Mouse (Mus musculus): ENCODE data around the gene Cmtm6.

Gene Cmtm6

GRCm38 (mm10) chr9:114729911-114730805, 758 bp upstream of the Cmtm6 start:
- DNase-seq: peak; percentile 23

DNA sequence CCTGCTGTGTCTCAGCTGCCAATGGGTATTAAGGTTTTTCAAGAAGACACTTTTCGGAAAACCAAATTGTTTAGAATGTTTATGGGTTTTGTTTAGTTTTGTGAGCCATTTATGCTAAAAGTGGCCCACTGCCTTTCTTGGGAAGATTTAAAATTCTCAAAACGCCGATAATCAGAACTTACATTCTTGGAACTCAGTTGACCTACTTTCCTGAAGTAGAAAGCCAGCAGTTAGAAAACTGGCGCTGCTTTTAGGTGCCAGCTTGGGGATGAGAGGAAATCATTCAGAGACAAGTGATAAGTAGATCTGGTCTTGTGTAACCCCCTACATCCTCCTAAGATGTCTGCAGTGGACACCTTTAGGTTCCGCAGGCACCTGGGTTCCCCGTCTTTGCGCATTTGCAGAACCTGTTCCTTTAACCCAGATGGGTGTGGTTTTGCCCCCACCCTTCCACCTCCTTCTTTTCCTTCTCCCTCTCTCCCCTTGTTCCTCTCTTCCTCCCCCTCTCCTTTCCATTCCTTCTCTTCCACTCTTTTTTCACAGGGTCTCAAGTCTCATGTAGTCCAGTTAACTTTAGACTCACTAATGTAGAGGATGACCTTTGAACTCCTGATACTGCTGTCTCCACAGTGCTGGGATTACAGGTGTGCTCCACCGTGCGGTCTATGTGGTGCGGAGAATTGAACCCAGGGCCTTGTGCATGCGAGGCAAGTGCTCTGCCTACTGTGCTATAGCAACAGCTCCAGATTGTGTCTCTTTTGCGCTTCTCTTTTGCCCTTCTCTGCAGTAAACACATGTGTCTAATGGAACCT, 1.2 kb downstream of the Cmtm6 start:
- DNase-seq: peak; percentile 21

DNA sequence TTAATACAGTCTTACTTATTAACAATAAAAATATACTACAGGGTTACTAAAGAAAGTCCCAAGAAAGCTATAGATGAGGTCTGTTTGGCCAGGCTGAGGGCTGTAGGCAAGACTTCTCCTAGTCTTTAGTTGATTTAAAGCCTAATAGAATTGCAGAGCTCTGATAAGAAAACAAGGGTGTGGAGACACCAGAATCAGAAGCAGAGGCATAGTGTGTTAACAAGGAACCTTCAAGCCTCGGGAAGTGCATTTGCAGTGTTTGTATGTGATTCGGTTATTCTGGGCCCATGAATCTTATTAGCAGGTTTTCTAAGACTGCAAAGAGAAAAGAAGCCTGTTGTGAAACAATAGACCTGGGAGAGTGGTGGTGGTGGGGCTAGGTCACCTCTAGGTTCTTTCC, 2.3 kb downstream of the Cmtm6 start:
- no peak for DNase-seq

GRCm38 (mm10) chr9:114736442-114736841, 5.5 kb downstream of the Cmtm6 start:
- no peak for DNase-seq

DNA sequence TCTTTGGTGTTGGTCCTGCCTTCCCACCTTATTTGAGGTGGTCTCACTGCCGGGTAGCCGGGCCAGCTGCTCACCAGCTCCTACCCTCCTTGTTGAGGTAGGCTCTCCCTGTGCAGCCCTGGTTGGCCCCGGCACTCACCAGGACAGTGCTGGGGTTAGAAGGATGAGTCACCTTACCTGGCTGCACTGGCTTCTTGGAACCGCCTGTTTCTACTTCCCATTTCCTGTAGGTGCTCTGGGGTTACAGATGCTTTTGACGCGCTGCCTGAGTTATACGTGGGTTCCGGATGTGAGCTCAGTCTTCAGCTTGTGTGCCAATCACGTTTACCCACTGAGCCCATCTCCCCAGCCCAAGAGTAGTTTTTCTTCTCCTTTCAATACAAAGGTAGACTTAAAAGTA, 9.4 kb downstream of the Cmtm6 start:
- DNase-seq: no peak

DNA sequence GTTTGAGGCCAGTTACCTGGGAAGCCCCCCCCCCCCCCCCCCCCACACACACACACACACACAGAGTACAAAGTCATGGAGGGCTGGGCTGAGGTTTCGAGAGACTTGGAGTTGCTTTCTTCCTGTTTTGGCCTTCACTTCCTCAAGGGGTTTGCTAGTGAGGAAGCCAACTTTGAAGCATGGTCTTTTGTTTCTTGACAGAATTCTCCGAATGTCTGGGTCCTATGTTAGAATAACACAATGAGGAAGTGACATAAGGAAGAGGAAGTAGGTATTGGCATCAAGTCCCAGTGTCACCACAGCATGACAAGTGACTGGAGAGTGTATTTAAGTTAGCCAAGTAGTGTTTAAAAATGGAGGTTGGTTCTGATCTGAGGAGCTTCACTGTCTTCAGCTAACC, 11.8 kb downstream of the Cmtm6 start:
- DNase-seq: no peak

GRCm38 (mm10) chr9:114745163-114745562, 14.2 kb downstream of the Cmtm6 start:
- no peak for DNase-seq

GRCm38 (mm10) chr9:114745654-114746053, 14.7 kb downstream of the Cmtm6 start:
- no peak for DNase-seq

DNA sequence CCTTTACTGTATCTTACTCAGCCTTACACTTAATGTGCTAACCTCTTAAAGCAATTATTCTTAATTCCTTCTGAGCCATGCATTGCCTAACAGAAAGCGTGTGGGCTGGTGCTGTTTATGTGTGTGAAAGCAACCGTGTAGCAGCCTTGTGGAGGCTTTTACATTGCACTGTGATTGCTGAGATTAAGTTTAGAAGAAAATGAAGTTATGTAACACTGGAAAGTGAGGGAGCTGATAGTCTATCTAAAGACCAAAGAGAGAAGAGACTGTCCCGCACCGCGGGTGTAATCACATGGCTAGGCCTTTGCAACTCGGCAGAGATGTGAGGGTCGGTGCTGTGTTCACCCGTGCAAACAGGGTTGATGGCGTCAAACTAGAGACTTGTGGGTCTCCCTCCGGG, 16.1 kb downstream of the Cmtm6 start:
- DNase-seq: no peak

DNA sequence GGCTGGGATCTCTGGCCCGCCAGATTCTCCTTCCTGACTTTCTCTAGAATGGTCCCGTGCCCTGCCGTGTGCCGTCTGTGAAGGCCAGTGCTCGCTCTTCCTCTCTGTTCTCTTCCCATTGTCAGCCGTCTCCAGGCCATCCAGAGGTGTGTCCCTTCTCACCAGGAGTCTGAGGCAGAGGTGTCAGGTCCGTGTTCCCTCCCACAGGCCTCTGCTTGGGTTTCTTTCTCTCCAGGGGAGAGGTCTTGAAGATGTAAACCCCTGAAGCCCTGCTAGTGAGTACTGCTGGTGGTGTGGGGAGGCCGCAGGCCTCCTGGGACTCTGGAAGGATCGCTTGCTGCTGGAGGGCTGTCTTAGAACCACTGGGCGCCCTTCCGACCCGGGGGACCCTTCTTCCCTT, 16.6 kb downstream of the Cmtm6 start:
- no peak for DNase-seq

- DNase-seq: no peak
Observed at GRCm38 (mm10) chr9:114751582-114751981, 20.7 kb downstream of the Cmtm6 start.

- no peak for DNase-seq
Observed at GRCm38 (mm10) chr9:114752311-114752710, 21.4 kb downstream of the Cmtm6 start.

DNA sequence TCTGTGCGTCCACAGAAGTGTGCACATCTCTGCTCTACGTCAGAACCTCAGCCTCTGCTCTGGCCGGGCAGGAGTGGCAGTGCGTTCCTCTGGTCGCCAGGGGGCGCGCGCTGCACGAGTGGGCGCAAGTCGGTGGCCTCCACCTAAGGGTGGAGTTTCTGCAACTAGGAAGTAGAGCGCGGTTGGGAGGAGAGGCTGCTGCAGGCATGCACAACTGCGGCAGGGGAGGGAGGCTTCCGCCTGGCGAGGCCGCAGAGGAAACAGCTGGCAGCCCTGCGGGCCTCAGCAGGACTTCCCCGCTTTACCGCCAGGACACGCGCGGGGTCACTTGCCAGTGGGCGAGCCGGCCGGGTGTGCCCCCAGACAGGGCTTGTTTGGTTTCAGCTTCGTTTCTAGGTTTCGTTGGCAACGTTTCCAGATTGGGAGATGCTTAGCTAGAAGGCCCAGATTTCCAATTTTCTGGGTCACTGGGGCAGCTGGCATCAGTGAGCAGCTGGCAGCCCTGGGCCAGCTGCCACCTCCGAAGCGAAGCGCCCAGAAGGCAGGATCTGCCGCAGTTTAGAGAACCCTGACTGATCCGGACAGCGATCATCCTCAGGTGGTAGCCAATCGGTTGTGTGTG, 22.1 kb downstream of the Cmtm6 start:
- peak; percentile 89 for DNase-seq

DNA sequence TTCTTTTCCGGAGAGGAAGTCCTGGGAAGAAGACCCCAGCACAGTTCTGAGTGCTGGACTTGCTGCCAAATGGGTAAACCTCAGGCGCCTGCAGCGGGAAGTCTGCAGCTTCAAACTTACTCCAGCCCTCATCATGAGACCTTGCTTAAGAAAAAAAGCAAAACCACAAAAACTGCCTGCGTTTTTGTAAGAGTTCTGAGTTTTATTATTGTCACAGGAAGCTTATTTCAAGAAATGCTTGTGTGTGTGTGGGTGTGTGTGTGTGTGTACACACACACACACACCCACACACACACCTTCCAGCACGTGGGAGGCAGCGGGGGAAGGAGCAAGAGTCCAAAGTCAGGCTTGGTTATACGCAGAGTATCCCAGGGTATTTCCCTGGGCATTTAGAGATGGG, 27.4 kb downstream of the Cmtm6 start:
- no peak for DNase-seq

GRCm38 (mm10) chr9:114758801-114759200, 27.9 kb downstream of the Cmtm6 start:
- DNase-seq: no peak

DNA sequence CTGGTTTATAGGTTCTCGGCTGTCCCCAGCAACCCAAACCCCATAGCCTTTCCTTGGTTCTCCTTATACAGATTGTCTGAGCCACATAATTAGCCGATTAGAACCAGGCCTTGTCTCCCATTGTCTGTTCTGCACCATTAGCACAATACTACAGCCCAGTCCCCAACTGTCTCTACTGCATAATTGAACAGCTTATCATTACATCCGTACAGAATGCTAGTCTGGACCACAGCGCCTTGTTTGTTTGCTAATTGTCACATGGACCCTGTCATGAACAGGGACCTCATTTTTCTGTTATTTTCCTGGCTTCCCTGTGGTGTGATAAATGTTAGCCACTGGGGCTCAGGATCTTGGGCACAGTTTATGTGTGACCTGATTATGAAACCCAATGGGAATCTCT, 29.0 kb downstream of the Cmtm6 start:
- DNase-seq: no peak

GRCm38 (mm10) chr9:114760353-114760752, 29.4 kb downstream of the Cmtm6 start:
- no peak for DNase-seq

DNA sequence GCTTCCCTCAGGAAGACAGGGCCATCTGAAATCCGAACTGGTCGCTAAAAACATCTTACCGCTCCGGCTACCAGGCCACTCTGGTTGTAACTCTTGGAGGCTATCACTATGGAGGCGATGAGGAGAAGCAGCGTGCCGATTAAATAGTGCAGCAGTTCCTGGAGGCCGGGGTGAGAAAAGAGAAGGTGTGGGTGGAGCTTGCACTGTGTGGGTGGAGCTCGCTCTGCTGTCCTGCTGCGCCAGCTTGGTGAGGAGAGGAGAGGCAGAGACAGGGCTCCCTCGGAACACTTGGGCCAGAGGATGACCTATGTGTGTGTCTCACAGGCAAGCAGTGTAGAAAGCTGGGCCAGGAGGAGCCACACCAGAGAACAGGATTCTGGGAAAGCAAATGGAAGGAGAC, 30.9 kb downstream of the Cmtm6 start:
- DNase-seq: no peak

DNA sequence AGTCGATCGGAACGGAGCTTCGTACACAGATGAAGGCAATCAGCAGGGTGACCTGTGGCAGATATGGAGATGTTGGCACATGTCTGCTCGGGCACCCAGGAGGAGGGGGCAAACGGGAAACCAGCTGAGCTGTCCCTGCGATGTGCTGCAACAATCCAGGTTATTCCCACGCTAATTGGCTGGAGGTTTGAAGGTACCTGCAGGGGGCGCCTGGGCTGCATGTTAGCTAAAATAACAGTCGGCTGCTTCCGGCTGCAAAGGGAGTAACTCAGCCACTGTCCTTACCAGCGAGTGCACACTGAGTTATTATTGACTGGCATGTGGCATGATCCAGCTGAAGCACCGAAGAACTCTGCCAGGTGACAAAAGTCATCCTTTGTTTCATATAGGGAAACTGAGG, 32.4 kb downstream of the Cmtm6 start:
- DNase-seq: no peak

DNA sequence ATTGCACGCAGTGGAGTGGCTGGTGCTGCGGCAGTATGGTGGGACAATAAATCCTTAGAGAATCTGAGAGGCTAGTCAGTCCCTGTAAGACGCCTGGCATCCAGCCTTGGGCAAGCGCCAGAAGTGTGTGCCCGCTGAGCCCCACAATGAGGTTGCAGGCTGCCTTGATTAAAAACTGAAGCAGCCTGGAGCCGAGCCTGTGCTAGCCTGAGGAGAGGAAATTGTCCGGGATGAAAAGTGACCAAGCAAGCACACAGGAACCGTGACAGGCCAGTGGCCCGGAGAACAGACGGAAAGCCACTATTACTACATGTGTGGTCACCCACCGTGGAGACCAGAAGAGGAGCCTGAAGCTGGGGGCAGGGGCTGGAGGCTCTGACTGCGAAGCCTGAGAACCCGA, 36.1 kb downstream of the Cmtm6 start:
- DNase-seq: peak; percentile 79

- DNase-seq: no peak
Observed at GRCm38 (mm10) chr9:114767507-114767906, 36.6 kb downstream of the Cmtm6 start.

GRCm38 (mm10) chr9:114768066-114768465, 37.1 kb downstream of the Cmtm6 start:
- no peak for DNase-seq

DNA sequence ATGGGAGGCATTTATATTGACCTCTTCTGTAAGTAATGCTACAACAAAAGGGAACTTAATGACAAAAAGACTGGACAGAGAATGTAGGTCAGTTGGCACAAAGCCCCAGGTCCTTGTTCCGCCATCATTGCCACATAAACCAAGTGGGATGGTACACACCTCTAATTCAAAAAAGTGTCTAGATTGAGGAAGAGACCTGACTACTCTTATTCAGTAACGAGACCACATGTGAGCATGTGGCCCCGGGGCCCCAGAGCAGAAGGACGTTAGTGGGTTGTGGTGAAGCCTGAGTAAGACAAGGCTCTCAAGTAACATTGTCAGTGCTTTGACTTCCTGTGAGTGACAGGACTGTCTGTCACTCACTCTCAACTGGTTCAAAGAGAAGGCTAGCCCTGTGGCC, 39.3 kb downstream of the Cmtm6 start:
- DNase-seq: no peak

DNA sequence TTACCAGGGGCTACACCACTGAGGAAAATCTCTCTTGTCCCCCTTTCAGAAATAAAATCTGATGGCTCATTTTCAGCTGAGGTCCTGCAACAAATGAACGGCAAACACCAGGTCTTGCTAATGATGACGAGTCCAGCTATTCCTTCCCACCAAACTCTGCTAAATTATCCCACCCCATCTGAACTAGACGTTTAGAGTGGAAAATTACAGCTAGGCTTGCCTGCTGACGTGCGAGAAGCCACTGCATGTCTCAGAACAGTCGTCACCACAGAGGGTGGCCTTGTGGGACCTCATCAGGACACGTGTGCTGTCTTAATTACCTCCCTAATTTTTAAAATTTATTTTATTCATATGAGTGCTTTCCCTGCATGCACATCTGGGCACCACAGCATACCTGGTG, 40.6 kb downstream of the Cmtm6 start:
- DNase-seq: no peak
